Mouse (Mus musculus) CH12.LX (cell line): ENCODE results near the gene Isca1. TPM values are rescaled to one million over a fixed set of nuclear protein-coding genes. Genes with fewer than 3 reads are reported as not detected.

Source experiments
- DNase-seq: peaks from one replicate; pipeline ENCODE4 v3.0.0-alpha.2; 2013; ENCODE audit errors: extremely low read depth
- H3K27ac ChIP-seq: 2 replicates; pipeline ENCODE4 v1.5.1; 2012; ENCODE audit warnings: low read depth, mild to moderate bottlenecking, control low read depth, moderate library complexity; ENCODE audit not compliant: insufficient read depth
- H3K27me3 ChIP-seq: replicated peaks from 2 replicates; pipeline ENCODE3; 2012; ENCODE audit warnings: inconsistent platforms
- H3K36me3 ChIP-seq, 2 experiments: replicated peaks in 1 of 2; 2 replicates each; pipeline versions ENCODE3 to v1.6.1; 2012; ENCODE audit warnings: inconsistent platforms in 1 of 2, low read length in 1 of 2, mild to moderate bottlenecking in 1 of 2, mixed read lengths in 1 of 2, moderate library complexity in 1 of 2; ENCODE audit not compliant: control insufficient read depth in 1 of 2, insufficient read depth in 1 of 2
- H3K4me1 ChIP-seq, 2 experiments: 2 replicates each; pipeline ENCODE4 v1.6.1; 2012; ENCODE audit warnings: inconsistent platforms in 1 of 2, moderate library complexity in 1 of 2; ENCODE audit not compliant: insufficient read depth in 2 of 2, control insufficient read depth in 1 of 2
- H3K4me2 ChIP-seq: 2 replicates; pipeline ENCODE4 v1.6.1; 2012; ENCODE audit warnings: low read depth, mild to moderate bottlenecking, control low read depth; ENCODE audit not compliant: poor library complexity, insufficient read depth, severe bottlenecking
- H3K4me3 ChIP-seq, 3 experiments: fragments of 150-350 bp in 1 of 3; sonication (generic) in 1 of 3; replicated peaks in 1 of 3; 2 replicates each; pipeline versions ENCODE3 to v1.5.1; 2011 to 2012; ENCODE audit warnings: low read depth in 2 of 3, low read length in 2 of 3, mild to moderate bottlenecking in 2 of 3, moderate library complexity in 2 of 3, control low read depth in 1 of 3, improper control_type of control experiment in 1 of 3, inconsistent platforms in 1 of 3, mixed read lengths in 1 of 3; ENCODE audit not compliant: poor library complexity in 1 of 3
- H3K79me2 ChIP-seq: replicated peaks from 2 replicates; pipeline ENCODE4 v1.6.1; 2012; ENCODE audit warnings: mild to moderate bottlenecking, moderate library complexity; ENCODE audit not compliant: control insufficient read depth, poor library complexity, insufficient read depth, severe bottlenecking; ENCODE audit errors: extremely low read depth
- H3K9ac ChIP-seq: 2 replicates; pipeline ENCODE4 v1.6.1; 2012; ENCODE audit warnings: low read depth, mild to moderate bottlenecking, control low read depth, moderate library complexity; ENCODE audit not compliant: insufficient read depth
- H3K9me3 ChIP-seq: replicated peaks from 2 replicates; pipeline ENCODE3; 2012; ENCODE audit warnings: low read length, inconsistent platforms, mixed read lengths
- BHLHE40 ChIP-seq: IDR thresholded peaks from 2 replicates; pipeline ENCODE4 v1.6.1; 2011; ENCODE audit warnings: mild to moderate bottlenecking, low read depth, low read length, improper control_type of control experiment
- CHD1 ChIP-seq: IDR thresholded peaks from 2 replicates; pipeline ENCODE4 v1.6.1; 2012; ENCODE audit warnings: low read depth, low read length, improper control_type of control experiment, inconsistent platforms
- CHD2 ChIP-seq: IDR thresholded peaks from 2 replicates; pipeline ENCODE4 v1.6.1; 2011; ENCODE audit warnings: low read length, improper control_type of control experiment
- CTCF ChIP-seq, 2 experiments: IDR thresholded peaks in 1 of 2; conservative IDR thresholded peaks in 1 of 2; 2 replicates each; pipeline ENCODE4 v1.5.1; 2011 to 2012; ENCODE audit warnings: low read depth in 2 of 2, low read length in 2 of 2, improper control_type of control experiment in 1 of 2, inconsistent platforms in 1 of 2, mild to moderate bottlenecking in 1 of 2, moderate library complexity in 1 of 2
- E2F4 ChIP-seq: IDR thresholded peaks from 2 replicates; pipeline ENCODE4 v1.6.1; 2011; ENCODE audit warnings: low read depth, low read length, improper control_type of control experiment; ENCODE audit not compliant: insufficient replicate concordance
- ELF1 ChIP-seq: IDR thresholded peaks from 2 replicates; pipeline ENCODE4 v1.6.1; 2014; ENCODE audit warnings: low read depth, mild to moderate bottlenecking, inconsistent platforms, low read length, improper control_type of control experiment
- EP300 ChIP-seq: IDR thresholded peaks from 2 replicates; pipeline ENCODE4 v1.6.1; 2011; ENCODE audit warnings: low read length, improper control_type of control experiment
- GABPA ChIP-seq: IDR thresholded peaks from 2 replicates; pipeline ENCODE4 v1.6.1; 2012; ENCODE audit warnings: low read depth, low read length, improper control_type of control experiment, inconsistent platforms; ENCODE audit not compliant: insufficient replicate concordance
- HCFC1 ChIP-seq: IDR thresholded peaks from 2 replicates; pipeline ENCODE4 v1.6.1; 2012; ENCODE audit warnings: low read depth, mild to moderate bottlenecking, inconsistent platforms, low read length, improper control_type of control experiment
- IRF4 ChIP-seq: IDR thresholded peaks from 2 replicates; pipeline ENCODE4 v1.6.1; 2014; ENCODE audit warnings: low read depth, mild to moderate bottlenecking, inconsistent platforms, low read length, improper control_type of control experiment
- MAX ChIP-seq: IDR thresholded peaks from 2 replicates; pipeline ENCODE4 v1.6.1; 2011; ENCODE audit warnings: low read length, improper control_type of control experiment
- MAZ ChIP-seq: IDR thresholded peaks from 2 replicates; pipeline ENCODE4 v1.6.1; 2012; ENCODE audit warnings: low read depth, mild to moderate bottlenecking, inconsistent platforms, low read length, improper control_type of control experiment, moderate library complexity
- MXI1 ChIP-seq: IDR thresholded peaks from 2 replicates; pipeline ENCODE4 v1.6.1; 2011; ENCODE audit warnings: mild to moderate bottlenecking, low read depth, low read length, improper control_type of control experiment
- MYC ChIP-seq: IDR thresholded peaks from 2 replicates; pipeline ENCODE4 v1.6.1; 2011; ENCODE audit warnings: low read depth, mild to moderate bottlenecking, improper control_type of control experiment, low read length
- NELFE ChIP-seq: IDR thresholded peaks from 2 replicates; pipeline ENCODE4 v1.6.1; 2011; ENCODE audit warnings: low read depth, low read length, improper control_type of control experiment
- POLR2A ChIP-seq: IDR thresholded peaks from 2 replicates; pipeline ENCODE4 v1.6.1; 2011; ENCODE audit warnings: low read depth, mild to moderate bottlenecking, improper control_type of control experiment, low read length
- POLR2AphosphoS2 ChIP-seq: IDR thresholded peaks from 2 replicates; pipeline ENCODE4 v1.6.1; 2011; ENCODE audit warnings: low read depth, low read length, improper control_type of control experiment
- RAD21 ChIP-seq: IDR thresholded peaks from 2 replicates; pipeline ENCODE4 v1.6.1; 2011; ENCODE audit warnings: low read depth, mild to moderate bottlenecking, low read length, improper control_type of control experiment, moderate library complexity
- RCOR1 ChIP-seq: conservative IDR thresholded peaks from 2 replicates; pipeline ENCODE4 v1.6.1; 2012; ENCODE audit warnings: low read depth, mild to moderate bottlenecking, inconsistent platforms, low read length, improper control_type of control experiment
- SIN3A ChIP-seq: IDR thresholded peaks from 2 replicates; pipeline ENCODE4 v1.6.1; 2012; ENCODE audit warnings: low read length, improper control_type of control experiment, inconsistent platforms
- SMC3 ChIP-seq: IDR thresholded peaks from 2 replicates; pipeline ENCODE4 v1.6.1; 2011; ENCODE audit warnings: low read depth, low read length, improper control_type of control experiment
- TCF12 ChIP-seq: IDR thresholded peaks from 2 replicates; pipeline ENCODE4 v1.6.1; 2014; ENCODE audit warnings: low read depth, mild to moderate bottlenecking, inconsistent platforms, low read length, improper control_type of control experiment
- UBTF ChIP-seq: IDR thresholded peaks from 2 replicates; pipeline ENCODE4 v1.6.1; 2012; ENCODE audit warnings: low read depth, mild to moderate bottlenecking, inconsistent platforms, low read length, improper control_type of control experiment, moderate library complexity
- USF2 ChIP-seq: conservative IDR thresholded peaks from 2 replicates; pipeline ENCODE4 v1.6.1; 2011; ENCODE audit warnings: low read depth, low read length, improper control_type of control experiment
- ZKSCAN1 ChIP-seq: IDR thresholded peaks from 2 replicates; pipeline ENCODE4 v1.6.1; 2012; ENCODE audit warnings: low read depth, inconsistent platforms, low read length, improper control_type of control experiment, borderline replicate concordance
- dilution Hi-C: fragments of 300-500 bp; cut with MboI; formaldehyde crosslinking; loops from 2 replicates; pipeline ENCODE4 v1.14.3; 2020; ENCODE audit warnings: low sequenced_read_pairs; ENCODE audit not compliant: extremely low pct_unique_long_range_greater_than_20kb, extremely low pct_ligation_motif_present
- in situ Hi-C: fragments of 300-500 bp; cut with MboI; formaldehyde crosslinking; loops from 3 replicates; pipeline ENCODE4 v1.14.3; 2019; ENCODE audit warnings: low sequenced_read_pairs, low pct_ligation_motif_present, low pct_unique_long_range_greater_than_20kb, mixed read lengths
- polyA plus RNA-seq: library from polyadenylated mRNA; unstranded; fragments of >175 nt; gene quantifications from 2 replicates; pipeline ENCODE4 v1.2.1, GENCODE M21; 2012; ENCODE audit warnings: low read depth; ENCODE audit not compliant: insufficient read length
- total RNA-seq, 2 experiments: library from RNA; depleted of rRNA; stranded (reverse); fragments of 300-350 nt in 1 of 2; fragments of >200 nt in 1 of 2; gene quantifications; 2 replicates each; pipeline ENCODE4 v1.2.3; 2012 to 2014

Gene Isca1
- total and polyA plus RNA-seq, 3 experiments: 15.8 to 41.0 (median 18.4) TPM

- Histone ChIP-seq H3K79me2 (no peaks in the 10 kb centered on the region), H3K4me2 (no peak overlapping the region), H3K9ac (no peak overlapping the region), H3K4me3 (no peak overlapping the region), H3K27me3 (no peaks in the 10 kb centered on the region), H3K27ac (no peak overlapping the region), H3K9me3 (no peaks in the 10 kb centered on the region), H3K36me3 (peaks cover 87 to 95% of the 10 kb centered on the region in 2 experiments)
- dilution Hi-C loops: no loop called here
- in situ Hi-C loops: no loop called here
- no peak for DNase-seq
- no peak for TF ChIP-seq USF2
- TF ChIP-seq MAX: no peak
- TF ChIP-seq IRF4: no peak
- TF ChIP-seq HCFC1: no peak
- TF ChIP-seq MXI1: no peak
- TF ChIP-seq CHD1: no peak
- no peak for TF ChIP-seq RCOR1
- TF ChIP-seq ZKSCAN1: no peak
- no peak for TF ChIP-seq UBTF
- TF ChIP-seq EP300: no peak
- TF ChIP-seq POLR2AphosphoS2: no peak
- no peak for TF ChIP-seq BHLHE40
- TF ChIP-seq SIN3A: no peak
- no peak for TF ChIP-seq TCF12
- TF ChIP-seq POLR2A: no peak
- no peak for TF ChIP-seq ELF1
- TF ChIP-seq, all 38 proteins: peak for 0
- peaks cover 11 to 50% of the 10 kb centered on the region in 2 experiments for H3K4me1 ChIP-seq
These were observed 31.4 kb upstream of the Isca1 start for GRCm38 (mm10) chr13:59801000-59801399.

GRCm38 (mm10) chr13:59800077-59800476 is 30.5 kb upstream of the Isca1 start:
- Histone ChIP-seq H3K27ac (no peak overlapping the region), H3K79me2 (no peaks in the 10 kb centered on the region), H3K36me3 (peaks cover 85 to 95% of the 10 kb centered on the region in 2 experiments), H3K4me1 (peaks cover 11 to 50% of the 10 kb centered on the region in 2 experiments), H3K27me3 (no peaks in the 10 kb centered on the region), H3K4me3 (no peak overlapping the region), H3K9ac (no peak overlapping the region), H3K4me2 (no peak overlapping the region), H3K9me3 (no peaks in the 10 kb centered on the region)
- dilution Hi-C loops (no loop called here), in situ Hi-C loops (no loop called here)
- no peak for DNase-seq
- TF ChIP-seq CHD1 (no peak), IRF4 (no peak), CTCF (conservative IDR thresholded peaks at IDR 0.05 in 1 of 2, IDR thresholded peaks at IDR 0.05 in 1 of 2; ENCODE audit: low read depth in 2 of 2, low read length in 2 of 2) (no peak), E2F4 (no peak), SMC3 (no peak), CHD2 (no peak), NELFE (no peak), GABPA (no peak), MAX (no peak), MAZ (no peak), POLR2A (no peak), SIN3A (no peak), RAD21 (no peak), MYC (no peak)
